Mouse (Mus musculus): Measurements from ENCODE around the gene Prkce.

Prkce gene

DNA sequence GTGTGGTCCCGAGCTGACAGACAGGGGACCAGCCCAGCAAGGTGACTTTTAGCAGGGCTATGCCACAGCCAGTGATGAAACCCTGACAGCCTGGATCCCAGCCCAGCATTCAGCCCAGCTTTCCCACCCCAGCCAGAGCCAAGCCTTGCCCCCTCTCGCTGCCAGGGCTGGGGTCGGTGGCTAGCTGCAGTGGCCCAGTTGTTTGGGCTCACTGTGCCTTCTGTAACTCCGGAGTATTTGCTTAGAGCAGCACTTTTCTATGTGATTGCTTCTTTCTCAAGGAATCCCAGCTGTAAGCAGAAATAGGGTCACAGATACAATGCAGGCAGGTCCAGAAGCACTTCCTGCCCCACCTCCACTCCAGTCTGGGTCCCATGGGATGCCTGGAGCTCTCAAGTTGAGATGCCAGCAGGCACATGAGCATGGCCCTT lies 450.9 kb downstream of the Prkce start:
- DNase-seq (ENCODE audit: low spot score in 2 of 2): no peak

DNA sequence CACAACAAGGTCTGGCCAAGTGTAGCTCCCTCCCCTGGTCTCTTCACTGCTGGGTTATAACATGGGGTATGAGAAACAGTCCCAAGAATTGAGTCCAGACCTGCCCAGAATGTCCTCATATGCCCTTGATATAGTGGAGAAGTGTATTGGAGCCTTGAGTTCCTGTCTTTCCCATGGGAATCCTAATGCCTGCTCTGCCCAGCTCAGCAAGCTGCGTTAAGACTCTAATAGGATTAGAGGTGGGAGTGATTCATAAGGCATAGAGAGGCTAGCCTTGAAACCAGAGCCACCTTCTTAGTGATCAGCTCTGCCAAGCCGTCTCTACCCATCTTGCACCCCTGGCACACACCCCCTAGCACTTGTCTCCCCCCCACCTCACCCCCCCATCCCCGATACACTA lies 455.3 kb downstream of the Prkce start:
- no peak for DNase-seq (ENCODE audit: low spot score in 2 of 2)

DNA sequence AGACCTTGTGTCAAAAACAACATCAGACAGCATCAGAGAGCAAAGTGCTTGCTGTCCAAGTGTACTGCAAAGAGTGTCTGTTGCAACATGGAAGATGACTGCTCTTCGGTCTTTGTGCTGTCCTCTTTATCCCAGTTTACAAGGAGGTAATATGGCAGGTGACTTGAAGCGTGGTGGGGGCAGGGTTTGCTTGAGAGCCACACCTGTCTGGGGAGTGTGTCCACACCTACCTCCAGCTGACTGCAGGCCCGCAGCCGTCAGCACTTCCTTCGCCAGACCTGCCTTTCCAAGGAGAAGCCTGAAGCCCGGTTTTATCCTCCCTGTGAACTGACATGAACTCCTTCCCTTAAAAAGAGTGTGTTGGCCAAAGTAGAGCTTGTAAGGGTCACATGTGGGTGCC lies 458.9 kb downstream of the Prkce start:
- no peak for DNase-seq (ENCODE audit: low spot score in 2 of 2)

DNA sequence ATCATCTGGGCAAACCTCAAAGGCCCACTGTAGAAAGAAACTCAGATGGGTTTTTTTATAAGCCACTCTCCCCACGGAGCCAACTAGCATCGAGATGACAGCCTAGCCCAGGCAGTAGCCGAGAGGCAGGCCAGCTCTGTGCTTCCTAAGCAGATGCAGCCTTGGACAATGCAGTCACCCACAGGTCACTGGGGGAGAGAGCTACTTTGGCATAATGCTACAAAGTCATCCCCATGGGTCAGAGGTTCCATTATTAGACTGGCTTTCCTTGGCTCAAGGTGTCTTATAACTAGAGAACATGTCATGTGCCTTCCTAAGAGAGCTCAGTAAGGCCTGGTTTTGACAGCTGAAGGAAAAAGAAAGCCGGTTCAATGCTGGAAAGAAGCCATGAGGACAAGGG lies 465.5 kb downstream of the Prkce start:
- DNase-seq (ENCODE audit: low spot score in 2 of 2): no peak

DNA sequence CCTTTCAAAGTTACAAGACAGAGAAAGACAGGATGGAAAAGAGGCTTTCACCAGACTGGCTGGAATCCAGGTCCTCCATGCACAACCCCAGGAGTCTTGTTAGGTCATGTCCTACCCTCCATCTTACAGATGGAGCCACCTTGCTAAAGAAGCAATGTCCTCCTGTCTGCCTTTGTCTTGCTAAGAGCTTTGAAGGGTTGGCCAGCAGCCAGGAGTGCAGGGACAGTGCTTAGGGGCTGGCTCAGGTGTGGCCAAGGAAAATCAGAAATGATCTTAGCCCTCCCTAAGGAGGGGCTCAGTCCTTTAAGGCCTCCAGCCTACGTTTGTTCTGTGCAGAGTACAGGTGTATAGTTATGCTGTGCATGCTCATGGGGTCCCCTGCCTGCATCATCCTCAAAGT lies 469.7 kb downstream of the Prkce start:
- no peak for DNase-seq (ENCODE audit: low spot score in 2 of 2)

DNA sequence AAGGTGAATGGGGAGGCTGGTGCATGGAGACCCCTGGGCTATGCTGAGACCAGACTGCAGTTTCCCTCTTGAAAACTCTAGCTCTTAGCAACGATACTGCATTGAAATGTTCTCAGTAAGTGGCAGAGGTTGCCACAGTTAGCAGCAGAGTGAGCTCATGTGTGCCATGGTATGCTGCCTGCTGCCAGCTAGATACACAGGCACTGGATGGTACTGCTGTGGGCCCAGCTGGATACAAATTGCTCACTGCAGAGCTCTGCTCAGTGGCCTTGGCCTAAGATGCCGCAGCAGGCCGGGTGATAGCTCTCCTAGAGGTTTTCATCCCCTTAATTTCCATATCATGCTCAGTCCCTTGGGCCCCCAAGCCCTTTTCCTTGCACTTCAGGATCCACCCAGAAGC lies 471.7 kb downstream of the Prkce start:
- no peak for DNase-seq (ENCODE audit: low spot score in 2 of 2)

DNA sequence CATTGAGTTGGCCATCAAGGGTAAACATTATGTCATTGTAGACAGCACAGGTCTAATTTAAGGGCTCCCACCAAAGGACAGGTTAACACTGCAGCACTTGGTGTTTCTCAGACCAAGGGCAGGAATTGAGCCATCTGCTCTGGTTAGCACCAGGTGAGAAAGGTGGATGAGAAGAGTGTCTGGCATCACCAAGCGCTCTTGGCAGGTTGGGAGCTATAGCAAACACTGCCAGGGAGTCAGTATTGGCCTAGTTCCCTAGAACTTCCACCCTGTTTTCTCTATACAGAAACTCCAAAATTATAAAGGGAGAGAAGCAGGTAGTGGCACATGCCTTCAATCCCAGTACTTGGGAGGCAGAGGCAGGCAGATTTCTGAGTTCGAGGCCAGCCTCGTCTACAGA lies 479.6 kb downstream of the Prkce start:
- no peak for DNase-seq (ENCODE audit: low spot score in 2 of 2)

DNA sequence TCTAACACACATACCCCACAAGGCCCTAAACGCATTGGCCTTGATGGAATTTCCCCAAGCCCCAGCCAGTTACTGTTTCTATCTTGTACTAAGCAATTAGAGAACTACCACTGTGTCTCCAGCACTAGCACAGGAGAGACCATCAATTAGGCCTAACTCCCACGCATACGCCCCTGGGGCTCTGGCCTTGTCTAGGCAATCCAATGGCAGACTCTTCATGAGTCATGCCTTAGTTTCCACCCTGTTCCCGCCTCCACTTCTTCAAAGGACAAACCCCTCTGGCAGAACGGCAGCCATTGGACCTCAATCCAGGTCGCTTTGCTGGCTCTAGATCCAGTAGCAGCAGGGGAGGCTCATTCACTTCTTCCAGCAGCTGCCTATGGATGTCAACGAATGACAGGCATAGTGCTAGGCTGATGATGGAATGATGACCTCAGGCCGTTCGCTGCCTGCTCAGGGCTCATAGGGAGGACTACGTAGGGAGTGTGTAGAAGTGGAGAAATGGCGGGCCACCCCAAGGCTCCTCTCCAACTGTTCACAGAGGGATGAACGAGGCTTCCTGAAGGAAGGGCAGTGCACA lies 481.4 kb downstream of the Prkce start:
- DNase-seq (ENCODE audit: low spot score in 2 of 2): no peak

DNA sequence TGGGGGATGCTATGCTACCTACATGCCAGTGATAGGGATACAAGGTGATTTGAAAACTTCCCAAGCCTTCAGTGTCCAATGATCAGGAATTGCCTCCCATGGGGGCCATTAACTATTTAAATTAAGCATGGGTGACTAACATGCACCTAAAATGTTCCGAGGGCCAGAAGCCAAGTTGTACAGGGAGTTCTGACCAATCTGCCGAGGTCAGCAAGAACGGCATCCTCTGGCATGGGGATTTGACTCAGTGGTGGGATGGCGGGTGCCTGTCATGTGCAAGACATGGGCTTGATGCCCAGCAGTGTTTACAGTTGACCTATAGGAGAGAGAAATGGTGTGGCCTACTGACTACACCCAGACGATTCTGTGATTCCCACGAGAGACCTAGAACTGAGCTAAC lies 482.7 kb downstream of the Prkce start:
- no peak for DNase-seq (ENCODE audit: low spot score in 2 of 2)

DNA sequence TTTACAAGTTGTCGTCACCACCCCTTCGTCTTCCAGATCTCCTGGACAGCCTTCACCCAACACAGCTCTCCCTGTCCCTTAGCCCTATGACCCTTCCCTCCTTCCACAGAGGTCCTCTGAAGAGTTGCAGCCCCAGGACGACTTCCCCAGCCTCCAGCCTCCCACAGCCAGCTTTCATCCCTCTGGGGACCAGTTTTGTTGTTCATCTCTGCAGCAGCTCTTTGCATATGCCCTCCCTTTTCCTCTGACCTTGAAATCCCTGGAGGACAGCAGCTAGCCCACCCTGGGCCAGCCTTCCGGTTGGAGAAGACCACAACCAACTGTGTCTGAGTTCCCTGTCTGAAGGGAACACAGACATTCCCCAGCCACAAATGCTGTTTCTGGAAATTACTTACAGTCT lies 483.5 kb downstream of the Prkce start:
- no peak for DNase-seq (ENCODE audit: low spot score in 2 of 2)

DNA sequence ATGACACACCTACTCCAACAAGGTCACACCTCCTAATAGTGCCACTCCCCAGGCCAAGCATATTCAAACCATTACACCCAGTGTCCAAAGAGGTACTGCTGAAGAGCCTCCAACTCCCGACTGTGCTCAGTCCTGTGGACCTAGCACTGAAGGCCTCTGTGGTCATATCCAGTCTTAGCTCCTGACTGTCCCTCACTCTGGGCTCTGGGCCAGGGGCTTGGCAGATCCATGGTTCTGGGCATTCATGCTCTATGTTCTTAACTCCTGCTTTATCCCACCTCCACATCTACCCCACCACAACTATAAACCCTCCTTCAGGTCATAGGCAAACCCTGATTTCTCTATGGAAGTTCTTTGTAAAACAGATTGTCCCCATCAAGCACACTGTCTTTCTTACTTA lies 485.2 kb downstream of the Prkce start:
- DNase-seq (ENCODE audit: low spot score in 2 of 2): no peak

DNA sequence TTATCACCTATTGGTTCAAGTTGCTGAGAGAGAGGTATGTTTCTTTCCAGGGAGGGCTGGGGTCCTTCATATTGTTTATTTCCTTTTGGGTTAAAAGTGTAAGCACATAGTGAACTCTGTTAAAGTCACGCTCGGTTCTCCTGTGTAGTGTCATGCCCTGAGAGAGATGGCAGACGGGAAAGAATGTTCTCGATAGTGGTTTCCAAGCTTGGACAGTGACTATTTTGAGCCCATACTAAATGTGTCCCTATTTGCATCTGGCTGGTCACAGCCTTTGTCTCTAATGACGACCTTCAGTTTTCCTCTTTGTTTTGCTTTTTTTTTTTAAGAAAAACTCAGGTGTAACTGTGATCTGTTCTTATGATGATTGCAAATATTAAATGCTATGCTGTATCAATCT lies 488.8 kb downstream of the Prkce start:
- no peak for DNase-seq (ENCODE audit: low spot score in 2 of 2)

DNA sequence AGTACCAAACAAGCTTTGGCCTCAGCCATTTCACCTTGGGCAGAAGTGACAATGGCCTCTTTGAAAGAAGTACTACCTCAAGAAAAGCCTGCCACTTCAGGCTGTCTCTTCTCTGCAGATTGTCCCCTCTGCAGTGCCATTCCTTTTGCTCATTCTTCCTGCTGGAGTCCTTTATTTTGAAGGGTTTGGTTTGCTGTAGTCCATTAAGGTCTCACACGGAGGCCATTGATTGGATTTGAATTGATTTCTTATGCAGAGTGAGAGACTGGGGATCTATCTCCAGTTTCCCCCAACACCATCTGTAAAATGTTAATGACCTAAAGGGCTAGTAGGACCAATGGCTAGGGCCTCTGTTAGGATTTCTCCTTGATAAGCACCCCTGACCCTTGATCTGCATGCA lies 494.7 kb downstream of the Prkce start:
- no peak for DNase-seq (ENCODE audit: low spot score in 2 of 2)

DNA sequence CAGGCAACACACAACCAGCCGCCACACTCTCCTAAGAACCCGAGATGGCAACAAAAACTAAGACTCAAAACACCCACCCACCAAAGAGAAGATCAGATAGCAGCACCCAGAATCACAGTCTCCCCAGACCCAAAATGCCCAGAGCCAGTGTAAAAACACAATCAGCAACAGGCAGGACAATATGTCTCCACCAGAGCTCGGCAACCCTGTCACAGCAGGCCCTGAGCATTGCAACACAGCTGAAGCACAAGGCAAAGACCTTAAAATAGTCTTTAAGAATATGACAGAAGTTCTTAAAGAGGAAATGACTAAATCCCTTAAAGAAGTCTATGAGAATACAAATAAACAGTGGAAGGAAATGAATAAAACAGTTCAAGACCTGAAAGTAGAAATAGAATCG lies 495.9 kb downstream of the Prkce start:
- no peak for DNase-seq (ENCODE audit: low spot score in 2 of 2)

DNA sequence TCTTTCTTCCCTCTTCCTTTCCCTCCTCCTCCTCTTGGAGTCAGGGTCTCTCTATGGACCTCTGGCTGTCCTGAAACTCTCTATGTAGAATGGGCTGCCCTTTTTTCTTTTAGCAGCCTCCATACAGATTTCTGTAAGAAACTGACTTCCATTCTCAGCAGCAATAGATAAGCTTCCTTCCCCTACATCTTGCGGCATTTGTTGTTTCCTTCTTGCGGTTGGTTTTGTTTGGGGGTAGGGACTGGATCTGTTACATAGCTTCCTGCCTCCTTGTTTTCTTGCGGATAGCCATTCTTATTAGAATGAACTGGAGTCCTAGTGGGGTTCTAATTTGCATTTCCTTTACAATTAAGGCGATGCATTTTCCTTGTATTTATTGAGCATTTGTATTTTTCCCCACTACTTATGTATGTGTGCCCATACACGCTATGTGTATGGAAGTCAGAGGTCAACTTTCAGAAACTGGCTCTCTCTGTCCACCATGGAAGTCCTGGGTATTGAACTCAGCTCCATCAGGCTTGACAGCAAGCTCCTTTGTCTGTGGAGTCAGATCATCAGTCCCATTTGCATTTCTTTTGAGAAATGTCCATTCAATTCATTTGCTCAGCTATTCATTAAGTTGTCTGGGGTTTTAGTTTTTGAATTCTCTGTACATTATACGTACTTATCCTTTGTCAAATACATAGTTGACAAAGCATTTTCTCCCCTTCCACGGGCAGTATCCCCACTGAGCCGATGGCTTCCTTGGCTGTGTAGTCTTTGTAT lies 500.4 kb downstream of the Prkce start:
- no peak for DNase-seq (ENCODE audit: low spot score in 2 of 2)

DNA sequence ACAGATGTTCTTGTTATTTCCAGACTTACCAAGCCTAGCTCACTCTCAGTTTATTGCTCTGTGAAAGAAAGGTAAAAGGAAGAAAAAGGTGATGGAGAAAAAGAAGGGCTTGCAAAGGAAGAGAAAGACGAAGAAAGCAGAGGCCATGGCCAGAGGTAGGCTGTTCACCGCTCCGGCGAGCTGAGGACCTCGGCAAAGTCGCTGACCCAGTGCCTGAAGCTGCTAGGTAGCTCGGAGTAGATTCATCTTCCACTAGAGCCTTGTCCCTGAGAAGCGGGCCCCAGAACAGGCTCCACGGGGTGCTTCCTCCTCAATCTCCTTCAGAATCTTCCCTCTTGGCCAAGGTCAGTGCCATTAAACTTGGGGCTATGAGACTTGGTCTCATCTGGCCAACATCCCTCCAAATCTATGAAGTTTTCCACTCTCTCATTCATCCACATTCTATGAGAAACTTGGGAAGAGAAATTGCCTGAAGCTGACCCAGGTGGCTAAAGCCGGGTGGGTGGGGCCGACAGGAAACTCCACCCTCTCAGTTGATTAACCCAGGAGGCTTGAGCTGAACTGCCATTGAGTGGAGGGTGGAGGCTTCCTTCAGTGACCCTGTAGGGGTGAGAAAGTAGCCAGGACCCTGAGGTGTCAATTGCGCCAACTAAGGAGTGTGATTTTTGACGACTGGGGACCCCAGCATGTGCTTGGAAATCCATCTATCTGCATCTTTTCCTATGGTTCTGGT lies 502.2 kb downstream of the Prkce start:
- DNase-seq (ENCODE audit: low spot score in 2 of 2): no peak

DNA sequence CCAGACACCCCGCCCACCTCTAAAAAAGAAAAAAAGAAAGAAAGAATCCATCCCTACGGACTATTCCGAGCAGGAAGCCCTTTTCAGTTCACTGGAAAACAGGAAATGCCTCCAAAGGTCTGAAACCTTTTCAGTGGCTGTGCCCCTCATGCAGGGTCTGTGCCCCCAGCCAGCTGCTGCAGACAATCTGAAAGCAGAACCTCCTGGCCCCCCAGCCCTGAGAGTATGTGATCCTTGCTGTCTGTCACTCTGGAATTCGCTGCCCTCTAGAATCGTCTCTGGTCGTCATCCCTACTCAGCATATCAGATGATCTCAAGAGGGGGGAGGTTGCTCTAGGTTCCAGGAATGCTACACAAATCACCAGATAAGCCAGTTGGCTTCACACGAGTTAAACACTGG lies 503.1 kb downstream of the Prkce start:
- no peak for DNase-seq (ENCODE audit: low spot score in 2 of 2)

DNA sequence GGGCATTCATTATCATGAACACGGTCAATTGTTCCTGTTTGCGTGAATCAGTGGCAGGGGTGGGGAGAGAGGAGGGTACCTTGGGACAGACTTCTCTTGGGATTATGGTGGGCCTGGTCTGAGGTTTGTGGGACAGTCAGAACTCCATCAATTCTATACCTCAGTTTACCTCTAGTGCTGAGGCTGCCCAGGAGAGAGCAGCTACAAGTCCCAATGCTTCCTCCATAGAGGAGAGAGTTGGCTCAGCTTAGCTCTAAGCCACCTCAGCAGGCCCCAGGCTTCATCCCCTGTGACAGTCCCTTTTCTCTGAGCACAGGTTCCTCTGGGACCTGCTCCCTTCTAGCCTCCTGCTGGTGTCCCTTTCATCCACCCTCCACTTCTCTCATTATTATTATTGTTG lies 507.4 kb downstream of the Prkce start:
- DNase-seq (ENCODE audit: low spot score in 2 of 2): no peak

DNA sequence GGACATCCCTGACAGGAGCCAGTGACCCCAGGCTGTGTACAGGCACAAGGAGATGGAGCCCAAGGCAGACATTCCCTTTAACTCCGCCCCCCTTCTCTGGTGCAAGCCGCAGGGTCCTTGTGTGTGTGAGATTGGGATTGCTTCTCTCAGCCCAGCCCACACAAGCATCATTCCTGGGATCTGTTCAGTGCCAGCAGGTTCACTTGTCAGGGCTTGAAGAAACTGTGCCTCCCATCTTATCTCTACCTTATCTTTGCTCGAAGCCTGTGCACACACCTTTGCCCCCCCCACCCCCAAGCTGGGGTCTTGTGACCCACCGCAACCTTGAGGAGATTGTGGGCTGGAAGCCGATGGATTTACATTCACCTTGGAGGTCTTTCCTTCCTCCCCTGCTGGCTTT lies 508.8 kb downstream of the Prkce start:
- no peak for DNase-seq (ENCODE audit: low spot score in 2 of 2)

DNA sequence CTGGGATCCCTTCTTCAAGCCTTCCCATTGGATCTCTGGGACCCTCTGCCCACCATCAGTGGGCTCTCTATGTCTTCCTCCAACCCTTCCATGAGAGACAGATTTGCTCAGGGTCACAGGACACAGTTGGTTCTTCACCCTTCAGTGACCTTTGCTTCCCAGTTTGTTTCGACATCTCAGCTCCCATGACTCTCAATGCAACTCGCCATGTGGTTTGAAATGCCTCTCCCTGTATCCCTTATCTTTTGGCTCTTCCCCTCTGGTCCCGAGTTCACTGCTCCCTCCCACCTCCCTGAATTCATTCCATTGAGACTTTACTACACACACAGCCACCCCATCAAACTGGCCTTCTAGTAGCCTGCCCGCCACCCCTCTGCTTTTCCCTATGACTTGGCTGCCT lies 509.3 kb downstream of the Prkce start:
- DNase-seq (ENCODE audit: low spot score in 2 of 2): no peak

DNA sequence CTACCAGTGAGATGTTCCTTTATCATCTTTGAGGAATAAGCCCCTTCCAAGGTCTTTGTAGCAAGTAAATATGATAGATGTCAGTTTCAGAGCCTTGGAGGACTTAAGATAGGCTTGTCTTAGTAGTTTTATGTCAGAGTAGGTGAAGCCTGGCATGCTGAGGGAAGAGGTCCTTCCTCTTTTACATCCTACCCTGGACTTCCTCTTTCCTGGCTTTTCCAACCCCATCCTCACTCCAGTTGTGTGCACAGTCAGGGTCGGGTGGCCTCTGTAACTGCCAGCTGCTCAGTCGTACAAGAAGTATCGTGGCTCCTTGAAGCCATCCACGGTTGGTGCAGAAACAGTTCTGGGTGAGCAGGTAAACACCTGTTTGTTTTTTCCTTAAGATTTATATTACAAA lies 517.7 kb downstream of the Prkce start:
- no peak for DNase-seq (ENCODE audit: low spot score in 2 of 2)

DNA sequence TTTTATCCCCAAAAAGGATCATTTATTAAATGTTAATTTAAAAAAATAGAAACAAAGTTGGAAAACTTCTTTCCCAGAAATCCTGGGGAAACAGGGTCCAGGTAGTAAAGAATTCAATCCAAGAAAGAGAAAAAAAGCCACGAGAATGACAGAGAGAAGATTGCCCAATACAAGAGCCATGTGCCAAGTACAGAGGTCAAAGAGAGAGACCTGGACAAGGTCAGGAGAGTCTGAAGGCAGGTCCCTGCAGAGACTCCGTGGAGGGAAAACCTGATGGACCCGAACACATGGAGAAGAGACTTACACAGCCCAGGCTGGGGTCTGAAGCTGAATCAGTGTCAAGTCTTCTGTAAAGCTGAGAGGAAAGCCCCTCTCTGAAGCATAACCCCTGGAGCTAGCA lies 519.4 kb downstream of the Prkce start:
- DNase-seq (ENCODE audit: low spot score in 2 of 2): no peak

DNA sequence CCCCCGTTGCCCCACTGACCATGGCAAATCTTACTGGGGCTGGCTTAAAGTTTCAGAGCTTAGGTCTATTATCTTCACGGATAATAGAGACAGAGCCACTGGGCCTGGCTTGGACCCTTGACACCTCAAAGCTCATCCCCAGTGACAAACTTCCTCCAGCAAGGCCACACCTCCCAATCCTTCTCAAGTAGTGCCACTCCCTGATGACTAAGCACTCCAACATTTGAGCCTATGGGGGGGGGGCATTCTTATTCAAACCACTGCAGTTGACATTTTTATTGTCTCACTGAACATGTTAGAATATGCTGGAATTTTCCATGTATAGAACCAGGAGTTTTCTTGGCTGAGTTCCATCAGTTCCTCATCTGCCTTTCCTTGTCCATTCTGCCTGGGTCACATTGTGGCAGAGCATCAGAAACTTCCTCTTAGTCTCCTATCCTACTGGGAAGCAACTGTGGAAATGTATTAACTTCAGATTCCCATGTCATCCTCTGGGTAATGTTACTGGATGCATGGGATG lies 523.3 kb downstream of the Prkce start:
- no peak for DNase-seq (ENCODE audit: low spot score in 2 of 2)
